Mouse (Mus musculus) heart, embryonic 16.5 days (tissue): ENCODE data around the gene Prkcd. TPM values are rescaled to one million over a fixed set of nuclear protein-coding genes. Genes with fewer than 3 reads are reported as not detected.

Experiments
- ATAC-seq: fragments of 200-750 bp; cut with Nextera tagmentation; replicated peaks from 2 replicates; pipeline ENCODE4 v1.8.0; 2017; ENCODE audit warnings: moderate number of reproducible peaks; ENCODE audit not compliant: insufficient read depth, low FRiP score; ENCODE audit errors: extremely low read depth
- H3K27ac ChIP-seq: fragments of 300-500 bp; sonication (generic); 2 replicates; pipeline ENCODE4 v1.5.1; 2014; ENCODE audit warnings: mild to moderate bottlenecking, low read length, control low read depth, moderate library complexity
- H3K27me3 ChIP-seq: fragments of 300-500 bp; sonication (generic); 2 replicates; pipeline ENCODE4 v1.6.1; 2014; ENCODE audit warnings: low read length, mixed read lengths; ENCODE audit not compliant: control insufficient read depth, insufficient read depth
- H3K36me3 ChIP-seq: fragments of 300-500 bp; sonication (generic); 2 replicates; pipeline ENCODE4 v1.6.1; 2014; ENCODE audit not compliant: control insufficient read depth, insufficient read depth
- H3K4me1 ChIP-seq: fragments of 300-500 bp; sonication (generic); 2 replicates; pipeline ENCODE4 v1.6.1; 2014; ENCODE audit warnings: low read length, mixed read lengths; ENCODE audit not compliant: control insufficient read depth, insufficient read depth
- H3K4me2 ChIP-seq: fragments of 300-500 bp; sonication (generic); 2 replicates; pipeline ENCODE4 v1.6.1; 2014; ENCODE audit warnings: low read depth, mild to moderate bottlenecking, control low read depth, low read length
- H3K4me3 ChIP-seq: fragments of 300-500 bp; sonication (generic); 2 replicates; pipeline ENCODE4 v1.5.1; 2014; ENCODE audit warnings: mild to moderate bottlenecking, control low read depth, low read length
- H3K9ac ChIP-seq: fragments of 300-500 bp; sonication (generic); 2 replicates; pipeline ENCODE4 v1.6.1; 2014; ENCODE audit warnings: low read length, control low read depth
- H3K9me3 ChIP-seq: fragments of 300-500 bp; sonication (generic); replicated peaks from 2 replicates; pipeline ENCODE4 v1.6.1; 2016; ENCODE audit warnings: low read length; ENCODE audit not compliant: control insufficient read depth
- WGBS: fragments of 180-500 bp; shearing (Covaris S2); extraction: QIAGEN DNeasy Blood & Tissue Kit; methylation state at CpG from one replicate; pipeline ENCODE4 v1.1.7; 2014; 5-methylcytosine and 5-hydroxymethylcytosine counted together
- microRNA-seq: library from miRNA; unstranded; fragments of <30 nt; microRNA quantifications from one replicate; pipeline ENCODE4, GENCODE M21; 2017
- polyA plus RNA-seq: library from polyadenylated mRNA; unstranded; fragments of >200 nt; fragmentation: Nextera tagmentation; extraction: Ambion mirVana; gene quantifications from 2 replicates; pipeline ENCODE4 v1.2.1, GENCODE M21; 2015

The Prkcd gene
- polyA plus RNA-seq, 1 experiment from 2014 or later = 40.7 TPM

GRCm38 (mm10) chr14:30551509-30551908, 74.5 kb downstream of the Prkcd start:
- no peaks in the 10 kb centered on the region for H3K9me3 ChIP-seq
- 7% methylated on average over 5 of the region's 5 CpGs for WGBS
- no peak for ATAC-seq
- no peaks in the 10 kb centered on the region for H3K27me3 ChIP-seq
- H3K9ac ChIP-seq = 0 out of 2 replicates have a peak overlapping the region, but pooled peaks have one; percentile 3
- H3K4me2 ChIP-seq = peak overlapping the region; percentile 90
- peak overlapping the region; percentile 0 for H3K4me3 ChIP-seq
- H3K36me3 ChIP-seq = peaks cover 10% of the 10 kb centered on the region; the same call in 1 of the 2 replicates
- H3K27ac ChIP-seq = peak overlapping the region; percentile 23; the same call in 1 of the 2 replicates
- peaks cover 31% of the 10 kb centered on the region for H3K4me1 ChIP-seq

GRCm38 (mm10) chr14:30550232-30551070, 75.6 kb downstream of the Prkcd start:
- H3K4me3 ChIP-seq = peak overlapping the region; percentile 73
- no peaks in the 10 kb centered on the region for H3K9me3 ChIP-seq
- peak overlapping the region; percentile 90 for H3K4me2 ChIP-seq
- no peak overlapping the region for H3K27ac ChIP-seq
- 35% methylated on average over 8 of the region's 8 CpGs for WGBS
- ATAC-seq = no peak
- peaks cover 2% of the 10 kb centered on the region; the same call in 1 of the 2 replicates for H3K36me3 ChIP-seq
- peak overlapping the region; percentile 91 for H3K9ac ChIP-seq
- H3K27me3 ChIP-seq = no peaks in the 10 kb centered on the region
- H3K4me1 ChIP-seq = peaks cover 31% of the 10 kb centered on the region

GRCm38 (mm10) chr14:30549777-30550149, 76.2 kb downstream of the Prkcd start:
- Histone ChIP-seq H3K9ac (peak overlapping the region; percentile 91), H3K4me1 (peaks cover 31% of the 10 kb centered on the region), H3K27me3 (no peaks in the 10 kb centered on the region), H3K36me3 (peaks cover 1% of the 10 kb centered on the region; the same call in 1 of the 2 replicates), H3K4me2 (peak overlapping the region; percentile 90), H3K4me3 (peak overlapping the region; percentile 73), H3K9me3 (no peaks in the 10 kb centered on the region), H3K27ac (peak overlapping the region; percentile 89)
- WGBS = under 1% methylated on average over 10 of the region's 10 CpGs
- ATAC-seq = no peak

- WGBS = under 1% methylated on average over 69 of the region's 69 CpGs
These were observed 76.8 kb downstream of the Prkcd start for GRCm38 (mm10) chr14:30548965-30549776.

GRCm38 (mm10) chr14:30548131-30548720, 77.8 kb downstream of the Prkcd start, which contains the start of gene Tkt:
TSS of gene Tkt (plus strand) at chr14:30548359.
- ATAC-seq = peak; percentile 49
- Histone ChIP-seq H3K4me3 (peak within 1 kb of the TSS; percentile 73), H3K36me3 (no peaks in the 10 kb centered on the region), H3K9me3 (no peaks in the 10 kb centered on the region), H3K27me3 (no peaks in the 10 kb centered on the region), H3K27ac (peak within 1 kb of the TSS; percentile 89), H3K4me2 (peak within 1 kb of the TSS; percentile 90), H3K9ac (peak within 1 kb of the TSS; percentile 91), H3K4me1 (peaks cover 31% of the 10 kb centered on the region)
- 19% methylated on average over 8 of the region's 8 CpGs for WGBS

More at GRCm38 (mm10) chr14:30548965-30549776, 76.8 kb downstream of the Prkcd start:
- H3K36me3 ChIP-seq = no peaks in the 10 kb centered on the region
- H3K4me1 ChIP-seq = peaks cover 31% of the 10 kb centered on the region
- ATAC-seq = peak; percentile 94
- H3K4me2 ChIP-seq = peak overlapping the region; percentile 90
- peak overlapping the region; percentile 89 for H3K27ac ChIP-seq
- H3K4me3 ChIP-seq = peak overlapping the region; percentile 73
- H3K9ac ChIP-seq = peak overlapping the region; percentile 91
- H3K27me3 ChIP-seq = no peaks in the 10 kb centered on the region
- no peaks in the 10 kb centered on the region for H3K9me3 ChIP-seq

Small RNAs within 50 kb of the gene (microRNA-seq; reads per million reads assigned to microRNA genes)
- gene Mir3076 = 3.5 reads per million, percentile 12 among the genes with 10 or more reads in this experiment

Other genes starting within 250 kb of the Prkcd start
- 16.8 and 20.1 TPM in 2 replicates for gene Dcp1a, start 146.7 kb downstream of the Prkcd start, polyA plus RNA-seq
- gene Cacna1d, start 134.8 kb downstream of the Prkcd start, polyA plus RNA-seq = 4.9 and 5.5 TPM in 2 replicates
- gene Tkt, start 77.9 kb downstream of the Prkcd start, polyA plus RNA-seq = 93.9 and 96.3 TPM in 2 replicates
- 11.0 and 11.3 TPM in 2 replicates for gene Rft1, start 28.1 kb upstream of the Prkcd start, polyA plus RNA-seq
- 9.2 and 9.5 TPM in 2 replicates for gene Sfmbt1, start 88.6 kb upstream of the Prkcd start, polyA plus RNA-seq
- 13.2 and 15.0 TPM in 2 replicates for gene Tmem110, start 199.4 kb upstream of the Prkcd start, polyA plus RNA-seq